Mouse (Mus musculus) midbrain, embryonic 10.5 days (tissue): ENCODE data around the gene Otx2. TPM values are rescaled to one million over a fixed set of nuclear protein-coding genes. Genes with fewer than 3 reads are reported as not detected.
A peak's percentile ranks its signal among the peaks of the same experiment; 100 is the strongest.

ENCODE experiments used
- DNase-seq: peaks from one replicate; pipeline ENCODE4 v3.0.0-alpha.2; 2017; ENCODE audit warnings: low spot score
- H3K27ac ChIP-seq: fragments of 300-500 bp; sonication (generic); replicated peaks from 2 replicates; pipeline ENCODE4 v1.5.1; 2016; ENCODE audit warnings: mild to moderate bottlenecking
- H3K27me3 ChIP-seq: fragments of 300-500 bp; sonication (generic); 2 replicates; pipeline ENCODE4 v1.6.1; 2016; ENCODE audit warnings: low read depth, mild to moderate bottlenecking; ENCODE audit not compliant: poor library complexity, severe bottlenecking
- H3K36me3 ChIP-seq: fragments of 300-500 bp; sonication (generic); 2 replicates; pipeline ENCODE4 v1.6.1; 2016; ENCODE audit warnings: mild to moderate bottlenecking, moderate library complexity
- H3K4me1 ChIP-seq: fragments of 300-500 bp; sonication (generic); 2 replicates; pipeline ENCODE4 v1.6.1; 2016
- H3K4me3 ChIP-seq: fragments of 300-500 bp; sonication (generic); 2 replicates; pipeline ENCODE4 v1.5.1; 2016; ENCODE audit warnings: mild to moderate bottlenecking, moderate library complexity
- H3K9me3 ChIP-seq: fragments of 300-500 bp; sonication (generic); replicated peaks from 2 replicates; pipeline ENCODE4 v1.6.1; 2016; ENCODE audit warnings: mild to moderate bottlenecking
- WGBS: fragments of 180-500 bp; shearing (Covaris S2); methylation state at CpG from one replicate; pipeline ENCODE4 v1.1.7; 2016; 5-methylcytosine and 5-hydroxymethylcytosine counted together
- polyA plus RNA-seq: library from polyadenylated mRNA; unstranded; fragments of >200 nt; fragmentation: Nextera tagmentation; extraction: Ambion mirVana; gene quantifications from 2 replicates; pipeline ENCODE4 v1.2.1, GENCODE M21; 2016

Otx2 gene
- polyA plus RNA-seq, 1 experiment from 2014 or later: 149 TPM

DNA sequence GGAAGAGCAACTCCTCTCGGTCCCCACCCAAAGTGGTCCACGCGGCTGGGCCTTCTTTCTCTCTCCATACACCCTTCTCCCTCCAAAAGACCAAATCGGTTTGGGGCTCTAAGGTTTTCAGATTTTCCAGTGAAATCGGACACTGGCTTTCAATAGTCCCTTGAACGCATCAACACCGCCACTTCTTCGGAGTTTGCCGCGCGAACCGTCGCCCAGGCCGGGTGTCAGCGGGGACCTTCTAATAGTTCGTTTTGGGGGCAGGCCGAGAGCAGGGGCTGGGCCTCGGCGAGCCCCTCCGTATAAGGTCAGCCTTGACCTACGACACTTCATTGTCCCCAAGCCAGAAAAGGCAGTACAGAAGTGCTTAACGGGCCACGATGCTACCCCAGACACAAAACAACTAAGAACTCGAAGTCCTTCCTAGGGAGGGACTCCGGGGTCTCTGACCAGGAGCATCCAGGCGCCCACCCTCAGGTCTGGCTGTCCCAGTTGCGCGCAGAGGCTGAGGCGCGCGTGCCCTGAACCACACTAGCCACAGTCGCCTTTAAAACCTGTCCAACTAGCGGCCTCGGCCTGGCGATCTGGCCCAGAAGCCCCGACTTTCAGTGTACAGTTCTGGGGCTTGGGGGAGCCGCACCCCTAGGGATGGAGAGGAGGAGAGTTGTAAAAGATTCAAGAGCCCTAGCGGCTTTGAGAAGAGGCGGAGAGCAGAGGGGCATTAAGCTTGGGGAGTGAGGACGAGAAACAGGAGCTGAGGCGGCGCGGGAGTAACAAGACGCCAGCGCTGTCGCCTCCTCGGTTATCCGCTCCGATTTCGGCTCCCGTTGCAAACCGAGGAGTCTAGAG lies 7.6 kb downstream of the Otx2 start:
- Histone ChIP-seq H3K4me1 (peaks cover 46% of the 10 kb centered on the region), H3K36me3 (peaks cover 38% of the 10 kb centered on the region), H3K9me3 (no peaks in the 10 kb centered on the region), H3K27ac (peak overlapping the region; percentile 100), H3K4me3 (peak overlapping the region; percentile 97), H3K27me3 (peaks cover 72% of the 10 kb centered on the region)
- under 1% methylated on average over 52 of the region's 52 CpGs for WGBS
- peak; percentile 66 for DNase-seq

DNA sequence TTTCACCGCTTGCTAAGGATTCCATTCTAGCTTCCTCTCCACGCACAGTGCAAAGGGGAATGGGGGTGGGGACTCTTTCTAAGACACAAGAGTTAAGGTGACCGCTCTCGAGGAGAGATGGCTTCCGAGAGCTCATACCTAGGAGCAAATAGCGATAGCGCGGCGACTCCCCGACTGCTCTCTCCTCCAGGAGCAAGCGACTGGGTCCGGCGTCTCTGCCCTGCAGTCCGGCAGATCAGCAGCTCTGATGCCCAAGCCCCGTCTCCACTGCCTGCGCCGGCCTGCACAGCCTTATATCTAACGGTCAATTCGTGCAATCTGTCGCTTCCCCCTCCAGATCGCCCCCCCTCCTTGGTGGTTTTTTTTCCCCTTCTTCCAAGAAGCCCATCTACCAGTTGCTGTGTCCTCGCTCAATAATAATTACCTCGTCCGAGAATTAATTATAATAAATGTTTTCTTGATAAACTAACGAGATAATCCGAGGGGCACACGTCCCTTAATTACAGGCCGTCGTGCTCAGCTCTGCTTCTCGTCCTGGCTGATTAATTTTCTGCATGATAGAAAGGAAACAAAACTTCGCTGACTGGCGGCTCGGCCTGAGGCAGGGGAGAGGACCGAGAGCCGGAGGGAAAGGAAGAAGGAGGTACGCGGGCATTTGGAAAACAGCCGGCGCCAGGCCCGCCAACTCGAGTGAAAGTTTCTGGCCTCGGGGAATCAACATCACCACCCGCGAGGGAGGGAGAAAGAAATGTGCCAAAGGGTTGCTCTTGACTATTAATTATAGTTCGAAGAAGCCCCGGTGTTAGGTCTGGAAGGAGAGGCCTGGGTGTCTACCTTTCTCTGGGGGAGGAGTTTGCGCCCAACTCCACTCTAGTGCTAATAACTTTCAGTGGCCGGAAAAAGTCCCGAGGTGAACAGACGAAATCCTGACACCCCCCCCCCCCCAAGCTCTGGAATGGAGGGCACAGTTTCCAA lies 8.5 kb downstream of the Otx2 start:
- Histone ChIP-seq H3K27ac (peak overlapping the region; percentile 100), H3K4me3 (peak overlapping the region; percentile 97), H3K9me3 (no peaks in the 10 kb centered on the region), H3K27me3 (peaks cover 72% of the 10 kb centered on the region), H3K4me1 (peaks cover 53% of the 10 kb centered on the region), H3K36me3 (peaks cover 47% of the 10 kb centered on the region)
- under 1% methylated on average over 50 of the region's 50 CpGs for WGBS
- DNase-seq: peak; percentile 73

DNA sequence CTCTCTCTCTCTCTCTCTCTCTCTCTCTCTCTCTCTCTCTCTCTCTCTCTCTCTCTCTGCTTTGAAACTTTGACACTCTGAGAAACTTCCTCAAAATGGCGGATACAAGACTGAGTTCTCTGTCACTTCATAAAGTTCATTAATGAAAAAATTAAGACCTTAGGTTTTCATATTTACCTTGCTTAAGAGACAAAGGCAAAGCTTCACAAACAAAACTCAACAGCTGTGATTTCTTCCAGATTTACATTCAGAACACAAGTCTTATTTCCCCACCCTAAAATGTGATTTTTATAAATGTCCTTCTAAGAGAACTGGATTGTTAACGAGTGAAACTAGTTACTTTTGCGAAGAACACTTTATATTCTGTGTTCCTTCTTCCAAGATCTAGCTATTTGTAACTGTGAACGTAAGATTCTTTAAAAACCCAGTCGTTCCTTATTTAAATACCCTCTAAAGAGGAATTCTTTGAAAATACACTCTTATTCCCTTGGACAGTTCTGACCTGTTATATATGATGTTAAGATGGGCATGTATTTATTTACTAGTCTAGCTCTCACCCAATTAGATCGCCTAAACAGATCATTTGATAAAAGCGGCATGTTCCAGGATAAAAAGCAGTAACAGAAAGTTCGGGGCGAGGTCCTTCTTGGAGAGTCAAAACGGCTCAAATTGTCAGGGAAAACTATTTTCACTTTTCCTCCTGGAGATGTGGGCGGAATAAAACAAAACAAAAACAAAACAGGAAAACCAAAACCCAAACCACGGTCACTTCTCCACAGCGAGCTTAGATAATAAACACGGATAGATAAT lies 9.4 kb downstream of the Otx2 start:
- no peaks in the 10 kb centered on the region for H3K9me3 ChIP-seq
- peaks cover 53% of the 10 kb centered on the region for H3K4me1 ChIP-seq
- under 1% methylated on average over 14 of the region's 14 CpGs for whole genome bisulfite sequencing
- peaks cover 72% of the 10 kb centered on the region for H3K27me3 ChIP-seq
- peak overlapping the region; percentile 97 for H3K4me3 ChIP-seq
- DNase-seq: no peak
- peak overlapping the region; percentile 100 for H3K27ac ChIP-seq
- peaks cover 56% of the 10 kb centered on the region for H3K36me3 ChIP-seq

DNA sequence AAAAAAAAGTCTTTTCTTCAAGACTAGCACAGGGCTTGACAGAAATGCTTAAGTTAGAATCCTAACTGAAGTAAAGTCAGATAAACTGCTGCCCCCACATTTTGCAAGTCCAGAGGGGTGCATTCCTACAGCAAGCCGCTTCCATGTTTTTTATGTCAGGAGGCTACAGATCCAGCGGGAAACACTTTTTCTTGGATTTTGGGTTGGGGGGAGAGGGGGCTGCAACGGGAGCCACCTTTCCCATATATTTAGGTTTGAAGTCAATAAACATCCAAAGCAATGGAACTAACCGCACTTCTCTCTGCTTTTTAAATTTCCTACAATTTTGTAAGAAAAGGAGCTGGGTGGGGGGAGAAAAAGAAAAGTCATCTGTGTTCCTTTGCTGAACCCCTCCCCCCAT lies 10.1 kb downstream of the Otx2 start:
- no peak for DNase-seq
- Histone ChIP-seq H3K4me3 (peak overlapping the region; percentile 97), H3K9me3 (no peaks in the 10 kb centered on the region), H3K4me1 (peaks cover 53% of the 10 kb centered on the region), H3K27ac (peak overlapping the region; percentile 100), H3K36me3 (peaks cover 63% of the 10 kb centered on the region), H3K27me3 (peaks cover 72% of the 10 kb centered on the region)
- 1% methylated on average over 4 of the region's 4 CpGs for WGBS

DNA sequence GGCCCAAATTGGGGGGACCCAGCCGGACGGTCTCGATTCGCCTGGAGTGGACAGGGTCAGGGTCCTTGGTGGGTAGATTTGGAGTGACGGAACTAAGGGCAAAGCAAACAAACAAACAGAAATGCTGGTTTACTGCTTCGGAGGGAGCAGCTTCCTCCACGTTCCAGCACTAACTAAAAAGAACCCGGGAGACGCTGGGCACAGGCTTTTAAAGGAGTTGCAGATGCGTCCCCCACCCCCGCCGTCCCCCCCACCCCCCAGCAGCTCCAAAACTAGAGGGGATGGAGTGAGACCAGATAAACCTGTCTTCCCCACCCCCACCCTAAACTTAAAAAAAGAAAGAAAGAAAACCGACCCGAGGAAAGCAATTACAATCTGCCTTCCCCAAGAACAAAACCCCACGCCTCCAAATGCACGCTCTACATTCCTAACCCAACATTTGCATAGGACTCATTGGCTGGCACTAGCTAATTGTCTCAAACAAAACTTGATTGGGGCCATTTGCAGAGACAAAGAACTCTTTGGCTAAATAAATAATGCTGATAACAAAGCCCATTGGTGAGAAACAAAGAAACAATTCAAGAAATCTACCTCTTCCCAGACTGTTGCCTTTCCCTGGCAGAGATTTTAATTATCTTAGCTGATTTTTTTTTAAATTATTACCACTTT lies 10.9 kb downstream of the Otx2 start:
- Histone ChIP-seq H3K27ac (peak overlapping the region; percentile 100), H3K27me3 (peaks cover 74% of the 10 kb centered on the region), H3K36me3 (peaks cover 72% of the 10 kb centered on the region), H3K4me1 (peaks cover 55% of the 10 kb centered on the region), H3K9me3 (no peaks in the 10 kb centered on the region), H3K4me3 (peak overlapping the region; percentile 97)
- DNase-seq: no peak
- under 1% methylated on average over 16 of the region's 16 CpGs for WGBS

DNA sequence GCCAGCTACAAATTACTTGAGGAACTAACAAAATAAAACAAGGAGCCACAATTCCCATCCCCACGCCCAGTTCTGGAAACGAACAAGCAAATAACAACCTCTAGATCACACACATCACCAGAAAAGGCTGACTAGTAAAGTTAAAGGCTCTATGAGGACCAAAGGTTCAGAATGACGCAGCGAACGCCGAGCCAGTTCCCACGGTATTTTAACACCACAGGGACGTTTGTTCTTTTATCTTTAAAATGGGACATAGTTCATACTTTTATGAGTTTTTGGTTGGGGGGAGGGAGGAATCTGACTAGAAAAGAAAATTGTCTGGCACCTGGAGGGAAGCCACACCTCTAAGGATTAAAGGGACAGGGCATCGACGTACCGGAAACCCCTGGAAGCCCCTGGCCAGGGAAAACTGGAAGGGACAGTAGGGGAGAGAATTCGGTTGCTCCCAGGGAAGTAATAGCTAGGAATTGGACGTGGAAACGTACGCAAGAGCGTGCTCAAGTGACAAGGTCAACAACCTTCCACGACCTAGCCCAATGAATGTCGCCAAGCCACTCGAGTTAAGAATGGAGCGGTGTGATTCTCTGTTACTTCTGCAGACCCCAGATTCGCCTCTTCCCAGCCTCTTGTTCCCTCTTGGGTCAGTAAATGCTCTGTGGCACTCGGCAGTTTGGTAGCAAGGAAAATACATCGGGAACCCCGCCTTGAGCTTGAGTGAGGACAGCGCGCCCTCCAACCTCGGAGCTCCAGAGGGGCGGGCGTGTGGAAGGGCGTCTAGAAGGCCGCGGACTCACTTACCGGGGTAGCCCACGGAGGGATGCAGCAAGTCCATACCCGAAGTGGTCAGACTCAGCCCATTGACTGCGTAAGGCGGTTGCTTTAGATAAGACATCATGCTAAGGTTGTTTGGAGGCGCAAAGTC lies 11.7 kb downstream of the Otx2 start:
- DNase-seq: peak; percentile 59
- Histone ChIP-seq H3K27me3 (peaks cover 77% of the 10 kb centered on the region), H3K4me3 (peak overlapping the region; percentile 97), H3K9me3 (no peaks in the 10 kb centered on the region), H3K4me1 (peaks cover 60% of the 10 kb centered on the region), H3K27ac (peak overlapping the region; percentile 100), H3K36me3 (peaks cover 78% of the 10 kb centered on the region)
- 6% methylated on average over 38 of the region's 38 CpGs for WGBS

DNA sequence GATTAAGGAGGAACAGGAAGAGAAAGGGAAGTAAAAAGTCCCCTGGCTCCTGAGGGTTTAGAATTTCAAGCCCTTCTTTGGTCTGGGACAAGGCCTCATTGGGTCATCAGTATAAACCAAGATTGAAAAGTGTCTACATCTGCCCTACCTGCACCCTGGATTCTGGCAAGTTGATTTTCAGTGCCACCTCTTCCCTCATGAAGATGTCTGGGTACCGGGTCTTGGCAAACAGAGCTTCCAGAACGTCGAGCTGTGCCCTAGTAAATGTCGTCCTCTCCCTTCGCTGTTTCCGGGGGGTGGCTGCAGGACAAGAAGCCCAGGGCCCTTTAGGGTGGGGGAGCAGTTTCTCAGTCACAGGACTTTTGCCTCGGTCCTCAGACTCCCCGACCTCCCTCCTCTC lies 12.5 kb downstream of the Otx2 start:
- Histone ChIP-seq H3K36me3 (peaks cover 81% of the 10 kb centered on the region), H3K4me1 (peaks cover 66% of the 10 kb centered on the region), H3K27me3 (peaks cover 77% of the 10 kb centered on the region), H3K4me3 (peak overlapping the region; percentile 97), H3K9me3 (no peaks in the 10 kb centered on the region), H3K27ac (peak overlapping the region; percentile 100)
- WGBS: 24% methylated on average over 8 of the region's 8 CpGs
- DNase-seq: no peak

DNA sequence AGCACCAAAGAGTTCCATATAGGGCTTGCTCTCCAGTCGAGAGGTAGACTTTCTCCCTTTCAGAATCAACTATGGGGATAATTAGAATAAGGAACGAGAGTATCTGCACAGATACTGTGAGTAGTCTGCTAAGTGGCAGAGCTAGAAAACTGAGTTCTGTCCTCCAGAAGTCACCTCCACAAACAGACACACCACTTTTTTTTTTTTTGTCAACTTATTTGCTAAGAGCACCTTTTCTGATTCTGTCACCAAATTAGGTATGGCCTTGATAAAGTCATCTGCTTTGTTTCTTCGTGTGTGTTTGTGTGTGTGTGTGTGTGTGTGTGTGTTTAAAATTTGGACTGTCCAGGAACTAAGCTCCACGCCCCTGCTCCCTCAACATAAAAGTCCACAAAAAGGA lies 13.0 kb downstream of the Otx2 start:
- no peak for DNase-seq
- H3K27me3 ChIP-seq: peaks cover 77% of the 10 kb centered on the region
- no peaks in the 10 kb centered on the region for H3K9me3 ChIP-seq
- 42% methylated on average over 4 of the region's 4 CpGs for WGBS
- H3K4me3 ChIP-seq: peak overlapping the region; percentile 97
- H3K36me3 ChIP-seq: peaks cover 86% of the 10 kb centered on the region
- peaks cover 68% of the 10 kb centered on the region for H3K4me1 ChIP-seq
- H3K27ac ChIP-seq: peak overlapping the region; percentile 100

DNA sequence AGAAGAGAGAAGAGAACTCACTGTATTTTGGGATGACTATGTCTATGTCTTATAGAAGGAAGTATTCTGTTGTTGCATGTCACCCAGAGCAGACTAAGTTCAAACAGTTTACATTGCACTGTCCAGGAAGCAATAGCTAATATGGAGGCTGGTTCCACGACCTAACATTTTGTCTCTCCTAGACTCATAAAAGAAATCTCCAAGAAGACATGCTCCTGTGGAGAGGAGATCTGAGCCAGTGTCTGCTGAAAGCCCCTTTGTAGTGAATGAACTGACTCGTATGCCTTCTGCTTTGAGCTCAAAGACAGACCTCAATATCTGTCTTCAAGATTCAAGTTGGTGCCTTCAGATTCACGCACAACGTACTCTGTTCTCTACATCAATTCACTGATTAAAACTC lies 14.0 kb downstream of the Otx2 start:
- Histone ChIP-seq H3K27me3 (peaks cover 82% of the 10 kb centered on the region), H3K36me3 (peaks cover 85% of the 10 kb centered on the region), H3K4me3 (peak overlapping the region; percentile 97), H3K4me1 (peaks cover 77% of the 10 kb centered on the region), H3K27ac (peak overlapping the region; percentile 100), H3K9me3 (no peaks in the 10 kb centered on the region)
- 48% methylated on average over 4 of the region's 4 CpGs for WGBS
- no peak for DNase-seq

DNA sequence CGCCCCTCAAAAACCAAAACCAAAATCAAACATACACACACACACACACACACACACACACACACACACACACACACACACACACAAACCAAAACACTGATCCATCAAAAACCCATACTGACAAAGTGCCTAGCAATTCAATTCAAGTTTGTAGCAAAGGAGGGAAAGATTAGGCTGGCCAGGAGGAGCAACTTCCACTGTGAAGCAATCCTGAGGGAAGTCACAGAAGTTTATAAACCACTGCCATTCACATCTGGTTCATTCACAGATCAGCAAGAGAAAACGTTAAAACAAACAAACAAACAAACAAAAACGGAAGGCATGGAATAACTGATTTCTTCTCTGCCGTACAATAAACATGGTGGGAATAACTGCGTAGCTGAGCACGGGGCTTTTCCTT lies 16.4 kb downstream of the Otx2 start:
- Histone ChIP-seq H3K27ac (no peak overlapping the region; the same call in 1 of the 2 replicates), H3K36me3 (peaks cover 69% of the 10 kb centered on the region), H3K4me1 (peaks cover 98% of the 10 kb centered on the region), H3K4me3 (peak overlapping the region; percentile 97), H3K27me3 (peaks cover 100% of the 10 kb centered on the region), H3K9me3 (no peaks in the 10 kb centered on the region)
- WGBS: 71% methylated on average over 6 of the region's 6 CpGs
- DNase-seq: no peak

DNA sequence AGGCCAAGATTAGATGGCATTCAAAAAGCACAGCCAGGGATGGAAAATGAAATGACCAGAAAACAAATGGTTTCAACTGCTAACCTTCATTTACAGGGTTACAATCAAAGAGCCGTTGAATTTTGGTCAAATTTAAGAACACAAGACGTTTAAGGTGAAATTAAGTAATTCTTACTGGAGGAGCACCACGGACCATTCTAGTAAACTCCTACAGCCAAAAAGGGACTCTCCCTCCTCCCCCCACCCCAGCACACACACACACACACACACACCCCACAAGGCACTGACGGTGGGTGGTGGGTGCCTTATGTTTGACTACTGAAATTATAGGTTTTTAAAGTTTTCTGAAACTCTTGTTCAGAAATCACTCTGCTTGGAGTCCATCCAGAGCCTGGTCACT lies 16.9 kb downstream of the Otx2 start:
- peaks cover 100% of the 10 kb centered on the region for H3K27me3 ChIP-seq
- H3K4me3 ChIP-seq: peak overlapping the region; percentile 97
- no peak for DNase-seq

More for the DNA sequence above, 16.9 kb downstream of the Otx2 start:
- peaks cover 63% of the 10 kb centered on the region for H3K36me3 ChIP-seq
- 40% methylated on average over 4 of the region's 4 CpGs for WGBS
- peak overlapping the region; percentile 84 for H3K27ac ChIP-seq
- H3K9me3 ChIP-seq: no peaks in the 10 kb centered on the region
- H3K4me1 ChIP-seq: peaks cover 98% of the 10 kb centered on the region
